Mouse (Mus musculus) hindbrain, embryonic 13.5 days (tissue): Measurements from ENCODE around the gene Samd4. TPM values are rescaled to one million over a fixed set of nuclear protein-coding genes. Genes with fewer than 3 reads are reported as not detected.

ENCODE experiments used
- ATAC-seq: fragments of 200-750 bp; cut with Nextera tagmentation; 2 replicates; pipeline ENCODE4 v1.8.0; 2017; ENCODE audit warnings: moderate TSS enrichment; ENCODE audit not compliant: low FRiP score
- H3K27ac ChIP-seq: fragments of 300-500 bp; sonication (generic); 2 replicates; pipeline ENCODE4 v1.5.1; 2015; ENCODE audit warnings: inconsistent platforms, mild to moderate bottlenecking, moderate library complexity
- H3K27me3 ChIP-seq: fragments of 300-500 bp; sonication (generic); 2 replicates; pipeline ENCODE4 v1.6.1; 2015; ENCODE audit warnings: mild to moderate bottlenecking, inconsistent platforms
- H3K36me3 ChIP-seq: fragments of 300-500 bp; sonication (generic); 2 replicates; pipeline ENCODE4 v1.6.1; 2015; ENCODE audit warnings: mild to moderate bottlenecking, inconsistent platforms
- H3K4me1 ChIP-seq: fragments of 300-500 bp; sonication (generic); replicated peaks from 2 replicates; pipeline ENCODE4 v1.6.1; 2015; ENCODE audit warnings: inconsistent platforms
- H3K4me2 ChIP-seq: fragments of 300-500 bp; sonication (generic); 2 replicates; pipeline ENCODE4 v1.6.1; 2015; ENCODE audit warnings: inconsistent platforms, mild to moderate bottlenecking, moderate library complexity
- H3K4me3 ChIP-seq: fragments of 300-500 bp; sonication (generic); 2 replicates; pipeline ENCODE4 v1.5.1; 2015; ENCODE audit warnings: mild to moderate bottlenecking, inconsistent platforms
- H3K9ac ChIP-seq: fragments of 300-500 bp; sonication (generic); 2 replicates; pipeline ENCODE4 v1.6.1; 2015; ENCODE audit warnings: mild to moderate bottlenecking, inconsistent platforms
- H3K9me3 ChIP-seq: fragments of 300-500 bp; sonication (generic); 2 replicates; pipeline ENCODE4 v1.6.1; 2016; ENCODE audit warnings: inconsistent platforms
- WGBS: fragments of 180-500 bp; shearing (Covaris S2); methylation state at CpG from one replicate; pipeline ENCODE4 v1.1.7; 2015; 5-methylcytosine and 5-hydroxymethylcytosine counted together
- polyA plus RNA-seq: library from polyadenylated mRNA; unstranded; fragments of >200 nt; fragmentation: Nextera tagmentation; extraction: Ambion mirVana; gene quantifications from 2 replicates; pipeline ENCODE4 v1.2.1, GENCODE M21; 2015

Samd4 gene
- polyA plus RNA-seq, 1 experiment from 2014 or later: 3.6 TPM

DNA sequence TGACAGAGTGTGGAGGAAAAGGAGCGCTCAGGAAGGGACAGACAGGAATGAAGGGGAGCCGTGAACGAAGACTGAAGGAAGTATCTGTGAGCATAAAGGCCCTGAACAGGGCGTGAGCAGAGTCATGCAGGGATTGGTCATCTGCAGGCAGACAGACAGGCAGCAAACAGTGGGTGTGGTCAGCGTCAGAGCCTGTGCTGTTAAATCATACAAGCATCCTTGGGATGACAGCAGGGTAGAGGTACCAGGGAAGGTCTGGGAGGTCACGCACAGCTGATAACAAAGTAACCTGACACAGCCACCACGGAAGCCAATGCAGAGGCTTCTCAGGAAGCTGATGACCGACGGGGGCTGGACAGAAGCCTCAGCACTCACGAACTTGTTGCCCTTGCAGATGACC lies 138.2 kb downstream of the Samd4 start:
- ATAC-seq: no peak
- Histone ChIP-seq H3K27me3 (no peaks in the 10 kb centered on the region), H3K9me3 (no peaks in the 10 kb centered on the region), H3K36me3 (no peaks in the 10 kb centered on the region), H3K4me3 (no peak overlapping the region), H3K4me2 (no peak overlapping the region), H3K9ac (no peak overlapping the region), H3K27ac (no peak overlapping the region), H3K4me1 (0 out of 2 replicates have a peak, but pooled peaks cover 3% of the 10 kb centered on the region)
- 64% methylated on average over 10 of the region's 10 CpGs for WGBS

DNA sequence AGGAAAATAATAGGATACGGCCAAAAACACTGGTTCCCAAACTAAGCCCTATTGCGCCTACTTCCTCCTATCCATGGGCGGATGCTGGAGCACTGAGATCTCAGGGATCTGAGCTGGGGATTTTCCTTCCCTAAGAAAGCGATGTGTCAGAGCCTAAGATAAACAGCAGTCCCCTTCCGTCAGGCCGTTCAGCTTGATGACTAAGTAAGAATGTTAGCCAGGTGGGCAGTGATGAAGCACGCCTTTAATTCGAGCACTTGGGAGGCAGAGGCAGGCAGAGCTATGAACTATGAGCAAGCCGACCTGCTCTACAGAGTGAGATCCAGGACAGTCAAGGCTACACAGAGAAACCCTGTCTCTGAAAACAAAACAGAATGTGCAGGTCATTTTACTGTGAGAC lies 140.9 kb downstream of the Samd4 start:
- no peak overlapping the region for H3K9ac ChIP-seq
- no peaks in the 10 kb centered on the region for H3K36me3 ChIP-seq
- no peak overlapping the region for H3K4me3 ChIP-seq
- no peaks in the 10 kb centered on the region for H3K9me3 ChIP-seq
- WGBS: 94% methylated on average over 9 of the region's 9 CpGs
- H3K27ac ChIP-seq: no peak overlapping the region
- H3K27me3 ChIP-seq: no peaks in the 10 kb centered on the region
- H3K4me1 ChIP-seq: 0 out of 2 replicates have a peak, but pooled peaks cover 3% of the 10 kb centered on the region
- no peak for ATAC-seq
- no peak overlapping the region for H3K4me2 ChIP-seq

DNA sequence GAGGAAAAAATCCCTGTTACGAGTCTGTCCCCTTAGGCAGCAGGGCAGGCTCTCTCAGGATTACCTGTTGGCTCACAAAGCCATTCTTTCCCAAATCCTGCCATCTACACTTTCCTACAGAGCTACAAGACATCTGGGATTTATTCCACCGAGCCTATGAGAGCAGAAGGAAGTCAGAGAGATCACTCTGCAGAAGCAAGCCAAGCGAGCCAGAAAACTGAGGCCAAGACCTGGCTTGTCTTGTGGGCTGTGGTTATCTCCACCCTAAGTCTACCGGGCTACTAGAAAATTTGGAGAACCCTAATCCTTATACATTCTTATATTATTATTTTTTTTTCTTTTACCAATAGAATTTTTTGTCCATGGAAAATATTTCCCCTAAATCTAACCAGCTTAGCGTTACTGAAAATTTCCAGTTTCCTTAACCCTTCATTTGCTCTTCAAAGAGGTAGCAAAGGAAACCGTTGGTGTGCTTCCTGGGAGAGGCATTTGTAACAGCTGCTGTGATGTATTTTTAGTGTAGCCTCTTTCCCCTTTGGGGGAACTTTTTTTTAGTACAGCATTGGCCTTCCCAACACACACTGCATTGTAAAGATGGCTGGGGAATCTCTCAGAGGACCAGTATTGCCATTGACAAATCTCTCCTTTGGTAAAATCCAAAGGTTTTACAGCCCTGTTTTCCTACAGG lies 144.9 kb downstream of the Samd4 start:
- Histone ChIP-seq H3K9ac (no peak overlapping the region), H3K4me1 (peaks cover 4% of the 10 kb centered on the region; the same call in 1 of the 2 replicates), H3K4me3 (no peak overlapping the region), H3K9me3 (no peaks in the 10 kb centered on the region), H3K4me2 (no peak overlapping the region), H3K36me3 (no peaks in the 10 kb centered on the region), H3K27me3 (no peaks in the 10 kb centered on the region), H3K27ac (no peak overlapping the region)
- no peak for ATAC-seq
- WGBS: 80% methylated on average over 6 of the region's 6 CpGs

DNA sequence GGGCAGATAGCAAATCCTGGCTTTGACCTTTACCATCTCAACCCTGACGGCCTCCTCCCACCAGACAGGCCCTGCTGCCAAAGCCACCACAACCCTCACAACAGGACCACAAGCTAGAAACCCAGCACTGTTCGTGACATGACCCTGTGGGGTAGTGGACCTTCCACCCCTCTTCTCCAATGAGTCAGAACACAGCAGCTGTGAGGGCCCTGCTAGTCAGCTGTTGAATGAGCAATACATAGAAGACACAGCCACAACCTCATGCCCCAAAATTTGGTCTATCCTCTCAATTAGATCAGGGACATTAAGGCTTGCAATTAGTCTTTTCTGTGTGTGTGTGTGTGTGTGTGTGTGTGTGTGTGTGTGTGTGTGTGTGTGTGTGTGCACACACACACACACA lies 148.9 kb downstream of the Samd4 start:
- H3K36me3 ChIP-seq: no peaks in the 10 kb centered on the region
- no peaks in the 10 kb centered on the region for H3K9me3 ChIP-seq
- no peak overlapping the region for H3K27ac ChIP-seq
- 81% methylated on average over 2 of the region's 2 CpGs for WGBS
- no peak overlapping the region for H3K9ac ChIP-seq
- ATAC-seq: no peak
- H3K4me3 ChIP-seq: no peak overlapping the region
- H3K4me2 ChIP-seq: no peak overlapping the region
- no peaks in the 10 kb centered on the region for H3K27me3 ChIP-seq
- peaks cover 4% of the 10 kb centered on the region; the same call in 1 of the 2 replicates for H3K4me1 ChIP-seq

DNA sequence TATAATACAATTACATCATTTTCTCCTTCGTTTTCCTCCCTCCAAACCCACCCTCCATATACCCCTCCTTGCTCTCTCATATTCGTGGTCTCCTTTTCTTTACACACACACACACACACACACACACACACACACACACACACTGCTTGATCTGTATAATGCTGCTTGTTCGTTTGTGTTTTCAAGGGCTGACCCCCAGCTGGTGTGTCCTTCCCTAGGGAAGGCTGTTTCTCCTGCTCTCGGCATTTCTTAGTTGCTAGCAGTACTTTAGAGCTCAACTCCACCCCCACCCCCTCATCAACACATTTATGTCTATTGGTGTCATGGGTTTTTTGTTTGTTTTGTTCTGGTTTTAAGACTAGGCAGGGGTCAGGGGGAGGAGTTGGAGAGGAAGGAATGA lies 149.5 kb downstream of the Samd4 start:
- 21% methylated on average over 4 of the region's 4 CpGs for WGBS
- Histone ChIP-seq H3K27me3 (no peaks in the 10 kb centered on the region), H3K9me3 (no peaks in the 10 kb centered on the region), H3K4me1 (peaks cover 4% of the 10 kb centered on the region; the same call in 1 of the 2 replicates), H3K36me3 (no peaks in the 10 kb centered on the region), H3K27ac (no peak overlapping the region), H3K9ac (no peak overlapping the region), H3K4me3 (no peak overlapping the region), H3K4me2 (no peak overlapping the region)
- ATAC-seq: no peak

DNA sequence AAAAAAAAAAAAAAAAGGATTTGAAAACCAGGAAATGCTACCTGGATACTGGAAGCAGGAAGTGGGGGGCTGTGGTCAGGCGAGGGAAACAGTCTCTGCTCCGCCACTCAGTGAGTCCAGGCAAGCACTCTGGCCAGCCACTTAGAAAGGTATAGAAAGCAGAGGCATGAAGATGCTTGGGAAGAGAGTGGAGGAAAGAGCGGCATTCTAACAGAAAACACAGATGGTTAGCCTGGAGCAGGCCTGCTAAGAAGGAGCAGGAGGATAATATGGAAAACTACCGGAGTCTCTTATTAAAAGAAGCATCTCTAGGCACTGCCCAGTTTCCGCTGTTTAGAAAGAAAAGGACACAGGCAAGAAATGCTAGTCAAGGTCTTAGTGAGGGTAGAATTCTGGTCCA lies 150.8 kb downstream of the Samd4 start:
- Histone ChIP-seq H3K4me2 (no peak overlapping the region), H3K36me3 (no peaks in the 10 kb centered on the region), H3K4me3 (no peak overlapping the region), H3K27ac (no peak overlapping the region), H3K9me3 (no peaks in the 10 kb centered on the region), H3K27me3 (no peaks in the 10 kb centered on the region), H3K9ac (no peak overlapping the region), H3K4me1 (peaks cover 4% of the 10 kb centered on the region; the same call in 1 of the 2 replicates)
- no peak for ATAC-seq
- 96% methylated on average over 5 of the region's 5 CpGs for WGBS

DNA sequence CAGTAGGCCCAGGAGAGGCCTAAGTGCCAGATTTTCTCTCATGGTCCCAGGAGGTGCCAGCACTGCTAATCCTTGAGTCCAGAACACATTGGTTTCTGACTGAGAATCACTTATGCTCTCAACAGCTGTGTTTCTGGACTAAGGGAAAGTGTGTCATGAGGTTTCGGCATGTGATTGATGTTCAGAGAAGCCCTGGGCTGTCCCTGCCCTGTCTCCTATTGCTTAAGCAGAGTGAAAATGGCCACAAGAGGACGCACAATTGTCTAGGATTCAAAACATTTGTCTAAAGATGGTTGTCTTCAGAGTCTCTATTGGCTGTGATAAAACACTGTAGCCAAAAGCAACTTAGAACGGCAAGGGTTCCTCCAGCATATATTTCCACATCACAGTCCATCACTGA lies 159.0 kb downstream of the Samd4 start:
- Histone ChIP-seq H3K9ac (no peak overlapping the region), H3K4me1 (no peaks in the 10 kb centered on the region), H3K4me3 (no peak overlapping the region), H3K27ac (no peak overlapping the region), H3K36me3 (no peaks in the 10 kb centered on the region), H3K9me3 (no peaks in the 10 kb centered on the region), H3K27me3 (no peaks in the 10 kb centered on the region), H3K4me2 (no peak overlapping the region)
- ATAC-seq: no peak
- WGBS: 88% methylated on average over 3 of the region's 3 CpGs

DNA sequence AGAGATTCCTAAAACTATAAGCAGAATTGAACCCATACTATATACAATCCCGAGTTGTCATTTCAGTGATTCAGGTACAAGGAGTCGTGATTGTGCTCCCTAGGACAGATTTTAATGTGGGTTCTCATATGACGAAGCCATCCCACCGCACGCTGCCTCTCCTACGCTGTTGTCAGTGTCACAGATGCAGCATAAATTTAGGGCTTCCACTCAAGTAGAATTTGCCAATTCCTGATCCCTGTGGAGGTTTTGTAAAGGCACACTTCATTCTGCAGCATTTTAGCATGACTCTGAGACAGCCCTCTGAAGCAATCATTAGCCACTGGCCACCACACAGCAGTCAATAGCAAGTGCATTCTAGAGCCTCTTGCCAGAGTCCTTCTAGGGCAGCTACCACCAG lies 166.4 kb downstream of the Samd4 start:
- H3K36me3 ChIP-seq: no peaks in the 10 kb centered on the region
- no peaks in the 10 kb centered on the region for H3K9me3 ChIP-seq
- H3K4me1 ChIP-seq: no peaks in the 10 kb centered on the region
- no peak for ATAC-seq
- H3K4me2 ChIP-seq: no peak overlapping the region
- H3K9ac ChIP-seq: no peak overlapping the region
- H3K27me3 ChIP-seq: no peaks in the 10 kb centered on the region
- 93% methylated on average over 6 of the region's 6 CpGs for WGBS
- no peak overlapping the region for H3K4me3 ChIP-seq
- no peak overlapping the region for H3K27ac ChIP-seq

DNA sequence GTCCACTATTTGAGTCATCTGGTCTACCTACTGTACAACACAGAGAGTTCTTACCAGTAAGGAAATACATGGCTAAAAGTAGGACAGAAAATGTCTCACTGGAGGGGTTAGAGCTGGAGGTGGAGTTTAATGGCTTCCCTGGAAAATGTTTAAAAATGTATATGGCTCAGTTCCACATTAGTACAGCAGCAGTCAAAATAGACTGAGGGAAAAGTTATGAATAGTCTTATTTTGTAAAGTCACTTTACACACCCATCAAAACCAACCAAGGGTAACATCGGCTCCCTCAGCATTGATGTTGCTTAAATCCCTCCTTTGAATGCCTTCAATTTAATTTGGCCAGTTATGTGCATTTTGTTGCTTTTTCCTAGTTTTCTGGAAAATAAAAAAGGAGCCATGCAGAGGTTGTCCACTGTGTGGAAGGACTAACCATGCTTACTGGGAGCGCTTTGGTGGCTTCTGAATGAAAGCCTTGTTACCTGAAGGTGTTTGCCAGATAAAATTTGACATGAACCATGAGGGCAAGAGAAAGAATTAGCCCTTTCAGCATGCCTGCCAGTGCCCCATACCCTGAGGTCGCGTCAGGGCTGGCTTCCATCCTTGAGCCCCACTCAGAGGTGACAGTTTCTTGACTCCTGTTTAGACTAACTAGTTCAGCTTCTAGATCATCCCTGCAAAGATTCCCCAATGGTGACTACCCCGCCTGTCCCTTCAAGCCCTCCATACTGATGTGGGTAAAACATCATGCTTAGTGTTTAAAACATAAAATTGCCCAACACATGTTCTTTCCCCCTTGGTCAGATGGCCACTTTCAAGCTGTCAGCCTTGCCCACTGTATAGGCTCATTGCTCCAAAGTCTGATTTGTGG lies 169.3 kb downstream of the Samd4 start:
- Histone ChIP-seq H3K27me3 (no peaks in the 10 kb centered on the region), H3K4me1 (no peaks in the 10 kb centered on the region), H3K36me3 (no peaks in the 10 kb centered on the region), H3K27ac (no peak overlapping the region), H3K9me3 (no peaks in the 10 kb centered on the region), H3K9ac (no peak overlapping the region), H3K4me2 (no peak overlapping the region), H3K4me3 (no peak overlapping the region)
- no peak for ATAC-seq
- 92% methylated on average over 5 of the region's 5 CpGs for WGBS

DNA sequence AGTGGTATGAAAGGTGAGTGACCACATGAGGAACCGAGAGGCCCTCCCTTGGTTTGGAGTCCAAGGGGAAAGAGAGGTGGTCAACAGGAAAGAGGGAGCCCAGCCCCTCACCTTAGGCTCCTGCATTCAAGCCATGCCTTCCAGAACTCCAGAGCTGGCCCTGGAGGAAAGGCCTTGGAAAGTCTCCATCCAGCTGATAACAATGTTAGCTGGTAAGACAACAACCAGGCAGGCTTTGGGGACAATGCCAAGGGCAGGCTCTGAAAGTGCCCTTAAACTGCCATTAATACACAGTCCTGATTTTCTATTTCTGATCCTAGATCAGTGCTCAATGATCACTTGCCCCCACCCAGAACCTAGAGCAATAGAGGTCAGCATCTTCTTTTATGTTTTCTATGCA lies 170.4 kb downstream of the Samd4 start:
- Histone ChIP-seq H3K4me1 (no peaks in the 10 kb centered on the region; the same call in 1 of the 2 replicates), H3K9ac (no peak overlapping the region), H3K27me3 (no peaks in the 10 kb centered on the region), H3K27ac (no peak overlapping the region), H3K36me3 (no peaks in the 10 kb centered on the region), H3K4me2 (no peak overlapping the region), H3K9me3 (no peaks in the 10 kb centered on the region), H3K4me3 (no peak overlapping the region)
- ATAC-seq: no peak
- WGBS: 100% methylated on average over 1 of the region's 1 CpGs

DNA sequence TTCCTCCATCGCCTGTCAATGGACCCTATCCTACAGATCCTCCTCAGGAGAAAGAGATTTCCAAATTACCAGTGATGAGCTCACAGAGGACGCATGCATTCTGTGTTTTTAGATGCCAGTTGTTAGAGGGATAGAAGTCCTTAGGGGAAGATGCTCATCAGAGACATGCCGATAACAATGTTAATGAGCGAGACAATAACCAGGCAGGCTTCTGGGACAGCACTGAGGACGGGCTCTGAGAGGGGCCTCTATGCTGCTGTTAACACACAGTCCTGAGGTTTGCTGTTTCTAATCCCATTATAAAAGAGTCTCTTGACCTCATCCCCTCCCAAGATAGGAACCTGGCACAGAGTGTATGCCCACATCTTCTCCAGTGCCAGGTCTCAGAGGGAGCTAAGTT lies 171.2 kb downstream of the Samd4 start:
- 83% methylated on average over 5 of the region's 5 CpGs for WGBS
- H3K36me3 ChIP-seq: no peaks in the 10 kb centered on the region
- H3K4me1 ChIP-seq: no peaks in the 10 kb centered on the region; the same call in 1 of the 2 replicates
- no peak for ATAC-seq
- H3K27me3 ChIP-seq: no peaks in the 10 kb centered on the region
- no peaks in the 10 kb centered on the region for H3K9me3 ChIP-seq
- no peak overlapping the region for H3K27ac ChIP-seq
- no peak overlapping the region for H3K4me3 ChIP-seq
- H3K9ac ChIP-seq: no peak overlapping the region
- H3K4me2 ChIP-seq: no peak overlapping the region

DNA sequence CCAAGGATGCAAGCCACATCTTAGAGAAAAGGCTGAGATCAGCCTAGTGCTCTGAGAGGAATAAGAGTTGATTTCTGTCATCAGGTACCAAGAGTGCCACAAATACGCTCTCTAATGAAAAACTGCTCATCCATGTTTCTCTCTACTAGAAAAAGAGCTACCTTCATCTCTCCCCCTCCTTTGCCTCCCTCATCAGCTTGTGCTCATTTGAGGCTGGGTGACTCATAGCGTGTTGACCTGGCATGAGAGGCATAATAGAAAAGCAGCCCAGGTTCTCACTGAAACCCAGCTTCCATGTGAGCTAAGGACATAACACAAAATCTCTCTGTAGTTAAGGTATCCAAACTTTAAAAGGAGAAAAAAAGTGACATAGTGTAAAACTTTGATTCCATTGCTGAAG lies 176.3 kb downstream of the Samd4 start:
- H3K4me2 ChIP-seq: no peak overlapping the region
- 94% methylated on average over 2 of the region's 2 CpGs for WGBS
- no peaks in the 10 kb centered on the region; the same call in 1 of the 2 replicates for H3K4me1 ChIP-seq
- ATAC-seq: no peak
- no peaks in the 10 kb centered on the region for H3K27me3 ChIP-seq
- H3K4me3 ChIP-seq: no peak overlapping the region
- no peaks in the 10 kb centered on the region for H3K36me3 ChIP-seq
- no peak overlapping the region for H3K9ac ChIP-seq
- no peak overlapping the region for H3K27ac ChIP-seq
- no peaks in the 10 kb centered on the region for H3K9me3 ChIP-seq
